Mouse (Mus musculus) liver, adult 2 months (tissue): ENCODE measurements around the gene Atp2a1. TPM values are rescaled to one million over a fixed set of nuclear protein-coding genes. Genes with fewer than 3 reads are reported as not detected.

Experiments used
- DNase-seq: peaks from one replicate; pipeline ENCODE4 v3.0.0-alpha.2; 2011; ENCODE audit warnings: low read depth, low spot score; ENCODE audit errors: extremely low read depth
- H3K27ac ChIP-seq: fragments of 200-500 bp; replicated peaks from 2 replicates; pipeline ENCODE4 v1.5.1; 2012; ENCODE audit warnings: low read depth, mild to moderate bottlenecking, control low read depth, inconsistent platforms, low read length; ENCODE audit not compliant: insufficient read depth
- H3K27me3 ChIP-seq: fragments of 200-500 bp; 2 replicates; pipeline ENCODE4 v1.6.1; 2012; ENCODE audit warnings: mild to moderate bottlenecking, moderate library complexity, low read length, inconsistent platforms; ENCODE audit not compliant: control insufficient read depth, insufficient read depth
- H3K36me3 ChIP-seq: fragments of 200-500 bp; 2 replicates; pipeline ENCODE4 v1.6.1; 2012; ENCODE audit warnings: low read length, inconsistent platforms; ENCODE audit not compliant: control insufficient read depth, insufficient read depth
- H3K4me1 ChIP-seq: fragments of 200-500 bp; 2 replicates; pipeline ENCODE4 v1.6.1; 2011; ENCODE audit warnings: low read length; ENCODE audit not compliant: control insufficient read depth, insufficient read depth
- H3K4me3 ChIP-seq: fragments of 200-500 bp; 2 replicates; pipeline ENCODE4 v1.5.1; 2011; ENCODE audit warnings: low read depth, mild to moderate bottlenecking, control low read depth, low read length, moderate library complexity; ENCODE audit not compliant: insufficient read depth
- H3K79me2 ChIP-seq: fragments of 200-500 bp; 2 replicates; pipeline ENCODE4 v1.6.1; 2012; ENCODE audit warnings: inconsistent platforms, mild to moderate bottlenecking, low read length, moderate library complexity; ENCODE audit not compliant: control insufficient read depth, insufficient read depth
- H3K9ac ChIP-seq: fragments of 200-500 bp; 2 replicates; pipeline ENCODE4 v1.6.1; 2012; ENCODE audit warnings: low read depth, mild to moderate bottlenecking, control low read depth, inconsistent platforms, low read length
- CTCF ChIP-seq: fragments of 200-500 bp; IDR thresholded peaks from 2 replicates; pipeline ENCODE4 v1.5.1; 2011; ENCODE audit warnings: low read depth, low read length, control low read depth
- POLR2A ChIP-seq: fragments of 200-500 bp; IDR thresholded peaks from 2 replicates; pipeline ENCODE4 v1.6.1; 2011; ENCODE audit warnings: low read length, control low read depth; ENCODE audit not compliant: insufficient read depth; ENCODE audit errors: extremely low read depth
- WGBS: fragments of 180-500 bp; shearing (Covaris S2); methylation state at CpG from one replicate; pipeline ENCODE4 v1.1.7; 2018; 5-methylcytosine and 5-hydroxymethylcytosine counted together
- polyA plus RNA-seq: library from polyadenylated mRNA; depleted of rRNA; stranded (reverse); fragments of >200 nt; gene quantifications from 2 replicates; pipeline ENCODE4 v1.2.3, GENCODE M21; 2012
- total RNA-seq: library from RNA; depleted of rRNA; stranded (reverse); fragments of >200 nt; gene quantifications from 2 replicates; pipeline ENCODE4 v1.2.3, GENCODE M21; 2014

The Atp2a1 gene
- total and polyA plus RNA-seq, 2 experiments: 0.34 to 5.0 TPM

GRCm38 (mm10) chr7:126502023-126502741 is 39.3 kb upstream of the Atp2a1 start:
- Histone ChIP-seq H3K27ac (peak overlapping the region; percentile 91), H3K4me3 (peak overlapping the region; percentile 96), H3K9ac (peak overlapping the region; percentile 97), H3K4me1 (no peaks in the 10 kb centered on the region; the same call in 1 of the 2 replicates), H3K27me3 (no peaks in the 10 kb centered on the region), H3K36me3 (peaks cover 38% of the 10 kb centered on the region), H3K79me2 (peaks cover 4% of the 10 kb centered on the region; the same call in 1 of the 2 replicates)
- TF ChIP-seq CTCF: no peak
- peak; percentile 27; the same call in 1 of the 2 replicates for TF ChIP-seq POLR2A
- peak; percentile 81 for DNase-seq
- under 1% methylated on average over 50 of the region's 57 CpGs for WGBS

GRCm38 (mm10) chr7:126501684-126502022 is 38.7 kb upstream of the Atp2a1 start:
- TF ChIP-seq CTCF (no peak), POLR2A (no peak)
- Histone ChIP-seq H3K4me1 (no peaks in the 10 kb centered on the region; the same call in 1 of the 2 replicates), H3K9ac (peak overlapping the region; percentile 89), H3K27me3 (no peaks in the 10 kb centered on the region), H3K27ac (peak overlapping the region; percentile 77; the same call in 1 of the 2 replicates), H3K79me2 (peaks cover 4% of the 10 kb centered on the region; the same call in 1 of the 2 replicates), H3K4me3 (peak overlapping the region; percentile 96), H3K36me3 (peaks cover 41% of the 10 kb centered on the region)
- WGBS: 2% methylated on average over 9 of the region's 9 CpGs
- DNase-seq: no peak

- Histone ChIP-seq H3K9ac (no peak overlapping the region), H3K27me3 (no peaks in the 10 kb centered on the region), H3K27ac (no peak overlapping the region), H3K4me3 (no peak overlapping the region), H3K4me1 (no peaks in the 10 kb centered on the region; the same call in 1 of the 2 replicates), H3K36me3 (peaks cover 61% of the 10 kb centered on the region), H3K79me2 (peaks cover 4% of the 10 kb centered on the region; the same call in 1 of the 2 replicates)
- WGBS: 96% methylated on average over 7 of the region's 7 CpGs
- DNase-seq: no peak
- TF ChIP-seq CTCF (no peak), POLR2A (no peak)
Measured at GRCm38 (mm10) chr7:126499416-126499815, 36.5 kb upstream of the Atp2a1 start.

- H3K9ac ChIP-seq: no peak overlapping the region
- H3K27me3 ChIP-seq: no peaks in the 10 kb centered on the region
- peaks cover 73% of the 10 kb centered on the region for H3K36me3 ChIP-seq
- H3K27ac ChIP-seq: no peak overlapping the region
- H3K4me3 ChIP-seq: no peak overlapping the region
- WGBS: 92% methylated on average over 12 of the region's 12 CpGs
- no peak for TF ChIP-seq POLR2A
- TF ChIP-seq CTCF: no peak
- H3K79me2 ChIP-seq: peaks cover 4% of the 10 kb centered on the region; the same call in 1 of the 2 replicates
- H3K4me1 ChIP-seq: no peaks in the 10 kb centered on the region; the same call in 1 of the 2 replicates
- DNase-seq: no peak
Measured at GRCm38 (mm10) chr7:126497966-126498365, 35.1 kb upstream of the Atp2a1 start.

- Histone ChIP-seq H3K4me1 (no peaks in the 10 kb centered on the region), H3K79me2 (0 out of 2 replicates have a peak, but pooled peaks cover 4% of the 10 kb centered on the region), H3K27ac (no peak overlapping the region), H3K27me3 (no peaks in the 10 kb centered on the region), H3K36me3 (peaks cover 79% of the 10 kb centered on the region), H3K4me3 (no peak overlapping the region), H3K9ac (no peak overlapping the region)
- no peak for TF ChIP-seq POLR2A
- no peak for TF ChIP-seq CTCF
- no peak for DNase-seq
- WGBS: 83% methylated on average over 5 of the region's 5 CpGs
Measured at GRCm38 (mm10) chr7:126496475-126496874, 33.6 kb upstream of the Atp2a1 start.

- Histone ChIP-seq H3K4me3 (no peak overlapping the region), H3K36me3 (peaks cover 68% of the 10 kb centered on the region), H3K9ac (no peak overlapping the region), H3K79me2 (no peaks in the 10 kb centered on the region), H3K4me1 (no peaks in the 10 kb centered on the region), H3K27ac (no peak overlapping the region), H3K27me3 (no peaks in the 10 kb centered on the region)
- peak; percentile 36 for DNase-seq
- 45% methylated on average over 6 of the region's 6 CpGs for WGBS
- TF ChIP-seq CTCF: no peak
- no peak for TF ChIP-seq POLR2A
Measured at GRCm38 (mm10) chr7:126494120-126494519, 31.2 kb upstream of the Atp2a1 start.
